Mouse (Mus musculus) stomach, embryonic 15.5 days (tissue): ENCODE measurements at regions not wholly inside any gene's neighbourhood (a gene's known extent, or its start where the extent isn't known, plus 50 kb on each side); places are given as distances from the start of the nearest gene placed in this dataset.

Experiments used
- ATAC-seq: fragments of 200-750 bp; cut with Nextera tagmentation; 2 replicates; pipeline ENCODE4 v1.8.0; 2017; ENCODE audit warnings: low read depth, moderate number of reproducible peaks, moderate TSS enrichment; ENCODE audit not compliant: insufficient read depth, low FRiP score
- H3K27ac ChIP-seq: fragments of 300-500 bp; sonication (generic); 2 replicates; pipeline ENCODE4 v1.5.1; 2015; ENCODE audit warnings: mild to moderate bottlenecking, inconsistent platforms
- H3K27me3 ChIP-seq: fragments of 300-500 bp; sonication (generic); replicated peaks from 2 replicates; pipeline ENCODE4 v1.6.1; 2015; ENCODE audit warnings: inconsistent platforms
- H3K36me3 ChIP-seq: fragments of 300-500 bp; sonication (generic); 2 replicates; pipeline ENCODE4 v1.6.1; 2015; ENCODE audit warnings: inconsistent platforms
- H3K4me1 ChIP-seq: fragments of 300-500 bp; sonication (generic); 2 replicates; pipeline ENCODE4 v1.6.1; 2015; ENCODE audit warnings: inconsistent platforms
- H3K4me2 ChIP-seq: fragments of 300-500 bp; sonication (generic); 2 replicates; pipeline ENCODE4 v1.6.1; 2015; ENCODE audit warnings: mild to moderate bottlenecking, inconsistent platforms
- H3K4me3 ChIP-seq: fragments of 300-500 bp; sonication (generic); replicated peaks from 2 replicates; pipeline ENCODE4 v1.5.1; 2015; ENCODE audit warnings: inconsistent platforms
- H3K9ac ChIP-seq: fragments of 300-500 bp; sonication (generic); 2 replicates; pipeline ENCODE4 v1.6.1; 2015; ENCODE audit warnings: inconsistent platforms
- H3K9me3 ChIP-seq: fragments of 300-500 bp; sonication (generic); 2 replicates; pipeline ENCODE4 v1.6.1; 2016; ENCODE audit warnings: inconsistent platforms
- WGBS: fragments of 180-500 bp; shearing (Covaris S2); methylation state at CpG from one replicate; pipeline ENCODE4 v1.1.7; 2015; 5-methylcytosine and 5-hydroxymethylcytosine counted together

- 90% methylated on average over 15 of the region's 15 CpGs for WGBS
- H3K4me2 ChIP-seq: no peak overlapping the region
- no peaks in the 10 kb centered on the region for H3K4me1 ChIP-seq
- no peak for ATAC-seq
- H3K4me3 ChIP-seq: no peak overlapping the region
- H3K9me3 ChIP-seq: no peaks in the 10 kb centered on the region
- H3K27me3 ChIP-seq: no peaks in the 10 kb centered on the region
- H3K9ac ChIP-seq: no peak overlapping the region
- H3K27ac ChIP-seq: no peak overlapping the region
- no peaks in the 10 kb centered on the region for H3K36me3 ChIP-seq
These were observed 358.9 kb downstream of the Prdm2 start for GRCm38 (mm10) chr4:142853924-142854323.

- Histone ChIP-seq H3K4me1 (no peaks in the 10 kb centered on the region), H3K27ac (no peak overlapping the region), H3K27me3 (no peaks in the 10 kb centered on the region), H3K4me2 (no peak overlapping the region), H3K4me3 (no peak overlapping the region), H3K9ac (no peak overlapping the region), H3K9me3 (no peaks in the 10 kb centered on the region), H3K36me3 (no peaks in the 10 kb centered on the region)
- WGBS: 37% methylated on average over 6 of the region's 6 CpGs
- no peak; the same call in 1 of the 2 replicates for ATAC-seq
These were observed 367.6 kb downstream of the Prdm2 start for GRCm38 (mm10) chr4:142845066-142845696.

GRCm38 (mm10) chr4:142839540-142839939, 373.3 kb downstream of the Prdm2 start:
- ATAC-seq: no peak

GRCm38 (mm10) chr4:142838363-142838964, 374.3 kb downstream of the Prdm2 start:
- H3K9ac ChIP-seq: no peak overlapping the region
- H3K27ac ChIP-seq: no peak overlapping the region
- 50% methylated on average over 4 of the region's 4 CpGs for WGBS

More at GRCm38 (mm10) chr4:142839540-142839939, 373.3 kb downstream of the Prdm2 start:
- no peak overlapping the region for H3K9ac ChIP-seq
- 39% methylated on average over 4 of the region's 4 CpGs for WGBS
- H3K4me2 ChIP-seq: no peak overlapping the region
- H3K4me1 ChIP-seq: no peaks in the 10 kb centered on the region
- no peaks in the 10 kb centered on the region for H3K9me3 ChIP-seq
- H3K27me3 ChIP-seq: no peaks in the 10 kb centered on the region
- H3K36me3 ChIP-seq: no peaks in the 10 kb centered on the region
- no peak overlapping the region for H3K4me3 ChIP-seq
- no peak overlapping the region for H3K27ac ChIP-seq

DNA sequence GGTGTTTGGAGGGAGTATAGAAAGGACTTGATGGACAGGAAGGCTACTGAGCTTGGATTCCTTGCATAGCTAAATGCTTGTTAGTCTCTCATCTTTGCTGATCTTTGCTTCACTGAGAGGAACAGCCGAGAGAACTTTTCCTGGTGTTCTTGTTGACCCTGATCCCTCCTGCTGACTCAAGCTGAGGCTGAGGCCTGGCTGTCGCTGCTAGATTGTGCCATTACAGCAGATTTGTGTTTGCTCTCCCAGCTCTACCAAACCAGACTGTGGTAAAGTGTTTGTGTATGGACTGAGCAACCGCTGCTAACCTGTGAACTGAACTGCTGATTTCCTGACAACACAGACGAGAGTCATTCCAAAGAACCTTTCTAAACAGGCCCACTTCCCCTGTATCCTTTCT, 375.2 kb downstream of the Prdm2 start:
- Histone ChIP-seq H3K4me1 (no peaks in the 10 kb centered on the region), H3K27me3 (no peaks in the 10 kb centered on the region), H3K4me2 (no peak overlapping the region), H3K9ac (no peak overlapping the region), H3K4me3 (no peak overlapping the region), H3K27ac (no peak overlapping the region), H3K9me3 (no peaks in the 10 kb centered on the region), H3K36me3 (no peaks in the 10 kb centered on the region)
- WGBS: 74% methylated on average over 4 of the region's 4 CpGs
- ATAC-seq: no peak

More at GRCm38 (mm10) chr4:142838363-142838964, 374.3 kb downstream of the Prdm2 start:
- ATAC-seq: no peak
- H3K9me3 ChIP-seq: no peaks in the 10 kb centered on the region
- no peaks in the 10 kb centered on the region for H3K36me3 ChIP-seq
- no peaks in the 10 kb centered on the region for H3K27me3 ChIP-seq
- H3K4me2 ChIP-seq: no peak overlapping the region
- no peak overlapping the region for H3K4me3 ChIP-seq
- no peaks in the 10 kb centered on the region for H3K4me1 ChIP-seq

- H3K4me1 ChIP-seq: 0 out of 2 replicates have a peak, but pooled peaks cover 3% of the 10 kb centered on the region
- H3K4me2 ChIP-seq: no peak overlapping the region
- WGBS: 75% methylated on average over 7 of the region's 7 CpGs
- no peaks in the 10 kb centered on the region for H3K9me3 ChIP-seq
- no peak for ATAC-seq
- no peak overlapping the region for H3K9ac ChIP-seq
- no peaks in the 10 kb centered on the region for H3K27me3 ChIP-seq
- H3K4me3 ChIP-seq: no peak overlapping the region
- no peak overlapping the region for H3K27ac ChIP-seq
- H3K36me3 ChIP-seq: no peaks in the 10 kb centered on the region
These were observed 383.1 kb downstream of the Prdm2 start for GRCm38 (mm10) chr4:142829711-142830110.

DNA sequence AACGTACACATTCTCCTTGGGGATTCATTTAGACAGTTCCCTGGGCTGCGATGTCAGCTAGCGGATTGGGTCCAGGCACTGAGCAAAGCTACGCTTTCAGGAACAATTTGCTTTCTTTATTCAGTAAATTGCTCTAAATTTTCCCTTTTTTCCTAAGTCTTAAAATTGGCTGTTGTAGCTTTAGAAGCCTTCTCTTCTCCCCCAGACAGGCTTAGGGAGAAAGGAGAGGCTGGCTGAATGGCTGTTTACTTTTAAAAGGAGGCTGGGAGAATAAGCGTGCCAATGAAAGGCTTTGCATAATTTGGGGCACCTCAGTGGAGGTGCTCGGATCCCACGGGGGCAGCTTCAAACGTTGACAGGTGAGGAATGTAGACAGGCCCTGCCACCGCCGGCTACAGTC, 383.8 kb downstream of the Prdm2 start:
- H3K4me1 ChIP-seq: 0 out of 2 replicates have a peak, but pooled peaks cover 3% of the 10 kb centered on the region
- WGBS: 31% methylated on average over 10 of the region's 10 CpGs
- H3K27me3 ChIP-seq: no peaks in the 10 kb centered on the region
- H3K4me2 ChIP-seq: no peak overlapping the region
- no peak overlapping the region for H3K4me3 ChIP-seq
- no peaks in the 10 kb centered on the region for H3K9me3 ChIP-seq
- no peak overlapping the region for H3K27ac ChIP-seq
- H3K9ac ChIP-seq: no peak overlapping the region
- H3K36me3 ChIP-seq: no peaks in the 10 kb centered on the region
- ATAC-seq: no peak

- 39% methylated on average over 13 of the region's 13 CpGs for WGBS
- no peak overlapping the region for H3K4me3 ChIP-seq
These were observed 386.4 kb downstream of the Prdm2 start for GRCm38 (mm10) chr4:142826250-142826893.

DNA sequence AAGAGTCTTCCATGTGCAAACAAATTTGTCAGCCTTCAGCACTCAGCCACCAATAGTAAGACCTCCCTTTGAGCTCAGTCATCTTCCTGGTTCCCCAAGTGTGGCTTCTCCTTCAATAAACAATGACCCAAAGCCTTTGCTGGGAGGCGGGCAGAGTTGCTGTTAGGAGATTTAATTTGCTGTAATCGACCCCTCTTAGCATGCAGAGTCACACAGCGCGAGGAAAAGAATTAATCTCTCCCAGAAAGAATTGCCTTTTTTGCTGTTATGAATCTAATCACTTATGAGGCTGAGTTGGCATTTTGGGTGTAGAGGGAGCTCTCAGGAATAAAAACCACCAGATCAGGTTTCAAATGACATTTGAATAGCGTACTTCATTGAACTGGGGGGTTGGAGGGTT, 387.0 kb downstream of the Prdm2 start:
- no peaks in the 10 kb centered on the region for H3K9me3 ChIP-seq
- 33% methylated on average over 5 of the region's 5 CpGs for WGBS
- H3K4me1 ChIP-seq: 0 out of 2 replicates have a peak, but pooled peaks cover 3% of the 10 kb centered on the region
- H3K9ac ChIP-seq: no peak overlapping the region
- no peak for ATAC-seq
- H3K36me3 ChIP-seq: no peaks in the 10 kb centered on the region
- H3K4me2 ChIP-seq: 0 out of 2 replicates have a peak overlapping the region, but pooled peaks have one; percentile 10
- no peak overlapping the region for H3K4me3 ChIP-seq
- H3K27ac ChIP-seq: no peak overlapping the region
- H3K27me3 ChIP-seq: no peaks in the 10 kb centered on the region

More at GRCm38 (mm10) chr4:142826250-142826893, 386.4 kb downstream of the Prdm2 start:
- no peaks in the 10 kb centered on the region for H3K9me3 ChIP-seq
- no peak for ATAC-seq
- no peaks in the 10 kb centered on the region for H3K36me3 ChIP-seq
- H3K4me1 ChIP-seq: 0 out of 2 replicates have a peak, but pooled peaks cover 3% of the 10 kb centered on the region
- H3K4me2 ChIP-seq: peak overlapping the region; percentile 10; the same call in 1 of the 2 replicates
- no peak overlapping the region for H3K27ac ChIP-seq
- H3K9ac ChIP-seq: no peak overlapping the region
- no peaks in the 10 kb centered on the region for H3K27me3 ChIP-seq

- no peak overlapping the region for H3K4me2 ChIP-seq
- H3K36me3 ChIP-seq: no peaks in the 10 kb centered on the region
- H3K27me3 ChIP-seq: no peaks in the 10 kb centered on the region
- ATAC-seq: no peak
- no peak overlapping the region for H3K27ac ChIP-seq
- H3K4me3 ChIP-seq: no peak overlapping the region
- no peak overlapping the region for H3K9ac ChIP-seq
- no peaks in the 10 kb centered on the region for H3K4me1 ChIP-seq
- WGBS: 41% methylated on average over 6 of the region's 6 CpGs
- no peaks in the 10 kb centered on the region for H3K9me3 ChIP-seq
These were observed 394.4 kb downstream of the Prdm2 start for GRCm38 (mm10) chr4:142818440-142818839.

- Histone ChIP-seq H3K4me2 (no peak overlapping the region), H3K27me3 (no peaks in the 10 kb centered on the region), H3K9ac (no peak overlapping the region), H3K27ac (no peak overlapping the region), H3K4me3 (no peak overlapping the region), H3K9me3 (no peaks in the 10 kb centered on the region), H3K36me3 (no peaks in the 10 kb centered on the region), H3K4me1 (no peaks in the 10 kb centered on the region)
- WGBS: 91% methylated on average over 1 of the region's 1 CpGs
- no peak for ATAC-seq
These were observed 395.8 kb downstream of the Prdm2 start for GRCm38 (mm10) chr4:142816986-142817385.

- no peak for ATAC-seq
- Histone ChIP-seq H3K9ac (no peak overlapping the region), H3K27ac (no peak overlapping the region), H3K4me3 (no peak overlapping the region), H3K4me2 (no peak overlapping the region), H3K27me3 (no peaks in the 10 kb centered on the region), H3K4me1 (peaks cover 3% of the 10 kb centered on the region; the same call in 1 of the 2 replicates), H3K36me3 (no peaks in the 10 kb centered on the region), H3K9me3 (no peaks in the 10 kb centered on the region)
- WGBS: 83% methylated on average over 2 of the region's 2 CpGs
These were observed 409.0 kb downstream of the Prdm2 start for GRCm38 (mm10) chr4:142803819-142804218.
